Mouse (Mus musculus) right cerebral cortex, postnatal 36 days (tissue): ENCODE data around the gene Sdccag8.
"Not testable (repeated sequence)": the region's sequence is repeated elsewhere in the genome, so short reads cannot be mapped to it uniquely, and the experiment has no call there.

Experiments
- DNase-seq, 2 experiments: peaks; one replicate each; pipeline ENCODE4 v3.0.0; 2022; ENCODE audit warnings: low spot score in 2 of 2, mixed read lengths in 1 of 2

Sdccag8 gene

DNA sequence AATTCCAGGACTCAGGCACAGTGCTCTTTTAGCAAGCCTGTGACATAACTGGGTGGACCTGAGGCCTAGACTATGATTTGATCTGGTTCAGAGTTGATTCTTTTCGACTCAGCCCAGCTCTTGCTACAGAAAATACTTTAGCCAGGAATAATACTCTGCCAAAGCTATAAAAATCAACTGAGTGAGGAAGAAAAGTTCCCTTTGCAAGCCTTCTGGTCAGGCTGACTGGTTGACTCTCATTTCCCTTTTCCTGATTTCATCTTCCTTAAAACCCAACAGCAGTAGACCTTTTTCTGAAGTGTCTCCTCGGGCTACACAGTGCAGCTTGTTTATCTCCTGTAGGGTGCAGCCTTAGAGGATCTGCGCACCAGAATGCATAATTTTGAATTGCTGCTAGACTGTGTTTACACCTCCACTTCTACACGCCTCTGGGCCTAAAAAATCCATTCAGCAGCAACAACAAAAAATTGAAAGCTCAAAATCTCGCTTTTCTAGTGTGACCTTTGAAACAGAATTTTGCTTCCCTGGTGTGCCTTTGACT is 13.6 kb downstream of the Sdccag8 start:
- no peak for DNase-seq

DNA sequence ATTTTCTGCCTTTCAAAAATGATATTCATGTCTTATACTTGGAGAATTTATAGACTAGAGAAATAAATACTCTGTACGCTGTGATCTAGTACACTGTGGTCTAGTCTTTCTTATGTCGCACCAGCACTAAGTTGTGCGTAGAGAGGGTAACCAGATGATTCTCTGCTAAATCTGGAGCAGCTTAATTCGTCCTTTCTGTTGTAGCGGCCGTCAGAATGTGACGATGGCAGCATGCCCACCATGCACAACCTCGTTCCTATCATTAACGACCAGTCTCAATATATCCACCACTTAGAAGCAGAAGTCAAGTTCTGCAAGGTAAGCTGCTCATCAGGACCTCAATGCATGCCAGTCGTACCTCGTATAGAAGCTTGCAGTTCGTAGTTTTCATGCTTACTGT is 14.2 kb downstream of the Sdccag8 start:
- DNase-seq, result no peak

DNA sequence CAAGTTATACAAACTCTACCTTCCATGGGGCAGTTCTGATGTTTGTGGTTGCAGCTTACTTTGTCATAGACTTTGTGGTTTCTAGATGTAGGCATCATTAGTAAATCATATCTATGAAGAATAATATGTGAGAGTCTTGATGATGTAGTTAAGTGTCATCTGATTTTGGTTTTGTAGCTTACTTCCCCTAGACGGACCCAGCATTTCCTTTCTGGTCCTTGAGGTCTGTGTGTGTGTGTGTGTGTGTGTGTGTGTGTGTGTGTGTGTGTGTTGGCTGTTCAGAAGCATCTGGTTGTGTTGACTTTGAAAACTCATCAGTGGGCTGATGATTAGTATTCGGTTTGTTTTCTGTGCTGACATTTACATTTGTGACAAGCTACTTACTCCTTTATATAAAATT is 17.6 kb downstream of the Sdccag8 start:
- no peak for DNase-seq

GRCm38 (mm10) chr1:176832607-176833006 is 18.1 kb downstream of the Sdccag8 start:
- no peak for DNase-seq

GRCm38 (mm10) chr1:176833257-176833656 is 18.8 kb downstream of the Sdccag8 start:
- DNase-seq, result no peak

DNA sequence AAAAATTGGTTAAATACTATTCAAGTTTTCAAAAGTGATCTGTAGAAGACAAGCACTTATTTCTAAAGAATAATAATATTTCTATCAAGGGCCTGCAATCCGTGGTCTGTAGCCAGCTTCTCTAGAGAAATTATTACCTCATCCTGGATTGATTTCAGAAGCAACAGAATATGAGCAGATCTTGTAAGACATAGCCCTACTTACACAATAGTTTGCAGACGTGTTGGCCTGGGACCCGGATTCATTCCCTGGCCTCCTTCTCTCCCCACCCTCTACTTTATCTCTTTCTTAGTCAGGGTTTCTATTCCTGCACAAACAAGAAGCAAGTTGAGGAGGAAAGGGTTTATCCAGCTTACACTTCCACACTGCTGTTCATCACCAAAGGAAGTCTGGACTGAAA is 19.5 kb downstream of the Sdccag8 start:
- DNase-seq, result no peak

GRCm38 (mm10) chr1:176834880-176835279 is 20.4 kb downstream of the Sdccag8 start:
- no peak for DNase-seq

DNA sequence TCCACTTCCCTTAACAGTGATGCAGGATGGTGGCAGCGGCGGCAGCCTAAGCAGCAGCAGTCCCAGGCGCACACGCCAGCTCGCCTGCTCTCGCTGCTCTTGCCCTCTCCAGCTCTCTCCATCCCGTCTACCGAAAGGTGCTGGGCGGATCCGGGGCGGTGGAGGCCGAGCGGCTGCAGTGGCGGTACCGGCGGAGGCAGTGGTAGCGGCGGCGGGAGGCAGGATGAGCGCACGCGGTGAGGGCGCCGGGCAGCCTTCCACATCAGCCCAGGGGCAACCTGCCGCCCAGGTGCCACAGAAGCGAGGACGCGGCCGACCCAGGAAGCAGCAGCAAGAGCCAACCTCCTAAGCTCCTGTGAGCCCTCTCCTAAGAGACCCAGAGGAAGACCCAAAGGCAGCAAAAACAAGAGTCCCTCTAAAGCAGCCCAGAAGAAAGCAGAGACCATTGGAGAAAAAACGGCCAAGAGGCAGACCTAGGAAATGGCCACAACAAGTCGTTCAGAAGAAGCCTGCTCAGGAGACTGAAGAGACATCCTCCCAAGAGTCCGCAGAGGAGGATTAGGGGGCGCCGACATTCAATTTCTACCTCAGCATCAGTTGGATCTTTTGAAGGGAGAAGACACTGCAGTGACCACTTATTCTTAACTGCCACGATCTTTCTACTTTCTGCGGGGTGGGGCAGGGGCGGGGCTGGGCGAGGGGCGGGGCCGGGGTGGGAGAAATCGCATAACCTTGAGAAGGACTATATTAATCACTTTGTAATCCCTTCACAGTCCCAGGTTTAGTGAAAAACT is 21.2 kb downstream of the Sdccag8 start:
- no peak for DNase-seq

- not testable (repeated sequence) for DNase-seq
Measured at GRCm38 (mm10) chr1:176836562-176836961, 22.1 kb downstream of the Sdccag8 start.

DNA sequence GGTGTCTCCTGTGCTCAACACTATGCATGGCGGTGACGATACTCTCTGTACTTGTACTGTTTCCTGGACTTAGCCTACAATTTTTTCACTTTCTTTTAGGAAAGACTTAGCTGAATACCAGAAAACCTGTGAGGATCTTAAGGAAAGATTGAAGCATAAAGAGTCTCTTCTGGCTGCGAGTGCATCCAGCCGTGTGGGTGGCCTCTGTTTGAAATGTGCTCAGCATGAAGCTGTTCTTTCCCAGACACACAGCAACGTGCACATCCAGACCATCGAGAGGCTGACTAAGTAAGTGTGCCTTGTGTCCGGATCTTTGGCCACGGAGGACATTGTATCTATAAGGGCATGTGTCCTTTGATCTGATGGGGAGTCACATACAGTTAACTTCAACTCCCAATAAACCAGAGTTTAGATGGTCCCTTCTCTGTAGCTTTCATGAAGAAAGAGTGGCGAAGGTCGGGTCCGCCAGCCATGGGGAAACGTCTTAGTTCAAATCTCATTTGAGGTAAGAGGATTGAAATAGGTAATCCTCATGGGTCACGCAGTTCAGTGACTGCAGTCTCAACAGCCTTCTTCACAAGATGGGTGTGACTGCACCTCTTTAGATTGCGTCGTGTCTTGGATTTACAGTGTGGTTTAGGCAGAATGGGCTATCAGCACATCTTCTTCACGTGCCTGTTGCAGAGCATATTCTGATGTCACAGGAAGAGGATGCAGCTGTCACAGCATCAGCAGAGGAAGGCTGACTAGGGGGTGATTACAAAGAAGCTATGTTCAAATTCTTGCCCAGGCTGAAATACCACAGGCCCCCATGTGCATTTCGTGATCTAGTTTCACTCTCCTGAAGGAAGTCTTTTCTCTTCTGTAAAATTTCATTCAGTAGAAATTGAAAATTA is 30.9 kb downstream of the Sdccag8 start:
- DNase-seq, result peak in 1 of 2 experiments; percentile 40

- DNase-seq, result no peak
Measured at GRCm38 (mm10) chr1:176847118-176847859, 32.8 kb downstream of the Sdccag8 start.

- no peak for DNase-seq
Measured at GRCm38 (mm10) chr1:176848613-176849290, 34.3 kb downstream of the Sdccag8 start.

DNA sequence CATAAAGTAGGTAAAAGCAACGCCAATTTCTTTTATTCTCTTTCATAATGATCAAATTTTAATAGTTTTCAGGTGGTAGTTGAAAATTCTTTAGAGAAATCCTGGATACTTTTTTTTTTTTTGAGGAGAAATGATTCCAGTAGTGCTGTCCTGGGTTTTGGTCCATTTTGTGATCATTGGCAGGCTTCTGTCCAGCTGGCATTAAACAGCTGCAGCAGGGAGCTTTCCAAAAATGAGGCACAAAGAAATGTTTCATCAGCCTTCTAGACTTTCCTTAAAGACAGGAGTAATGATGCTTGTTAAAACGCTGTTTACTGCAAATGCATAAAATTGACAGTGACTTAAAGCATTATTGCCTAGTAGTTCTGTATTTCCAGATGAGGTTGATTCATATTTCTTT is 34.9 kb downstream of the Sdccag8 start:
- DNase-seq, result no peak

DNA sequence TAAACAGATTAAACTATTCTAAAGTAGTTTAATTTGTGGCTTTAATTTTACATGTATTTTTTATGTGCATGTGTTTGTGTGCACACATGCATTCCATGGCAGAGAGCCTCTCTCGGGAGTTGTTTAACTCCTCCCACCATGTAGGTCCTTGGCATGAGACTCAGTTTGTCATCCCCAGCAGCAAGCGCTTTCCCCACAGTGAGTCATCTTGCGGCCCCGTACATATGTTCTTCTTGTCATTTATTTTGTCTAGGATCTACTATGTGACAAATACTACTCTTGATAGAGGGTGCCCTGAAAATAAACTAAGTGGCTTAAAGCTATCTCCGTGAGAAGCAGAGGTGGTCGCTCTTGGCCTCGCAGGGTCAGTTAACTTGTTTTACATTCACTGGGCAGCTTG is 36.9 kb downstream of the Sdccag8 start:
- no peak for DNase-seq

DNA sequence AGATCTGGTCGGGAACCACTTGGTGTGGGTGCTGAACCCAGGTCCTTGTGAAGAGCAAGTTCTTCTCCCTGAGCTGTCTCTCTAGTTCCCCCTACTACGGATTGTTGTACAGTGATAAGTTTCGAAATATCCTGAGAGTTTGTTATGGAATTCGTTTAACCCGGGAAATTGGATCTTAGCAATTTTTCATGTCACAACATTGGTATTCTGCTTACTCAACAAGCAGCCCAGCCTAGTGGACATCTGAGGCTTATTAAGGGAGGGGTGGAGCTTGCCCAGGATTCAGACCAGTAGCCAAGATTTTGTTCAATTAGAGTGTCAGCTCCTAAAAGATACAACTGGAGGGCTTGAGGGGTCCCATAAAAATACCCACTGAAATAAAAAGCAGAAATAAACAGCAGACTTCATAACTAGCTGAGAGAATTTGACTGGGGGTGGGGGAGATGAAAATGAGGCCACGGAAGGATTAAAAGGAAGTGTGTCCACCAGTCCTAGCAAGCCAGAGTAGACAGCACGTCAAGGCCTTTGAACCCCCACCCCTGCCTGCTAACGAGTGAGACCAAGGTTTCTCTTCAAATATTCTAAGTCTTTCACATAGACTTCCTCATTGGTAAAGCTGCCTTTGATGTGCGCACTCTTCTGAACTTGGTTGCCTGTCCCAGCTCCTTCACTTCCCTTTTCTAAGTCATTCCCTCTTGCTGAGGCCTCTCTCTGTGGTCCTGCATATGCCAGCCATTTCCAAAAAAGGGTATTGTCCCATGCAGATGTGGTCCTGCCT is 38.5 kb downstream of the Sdccag8 start:
- DNase-seq, result no peak

GRCm38 (mm10) chr1:176861981-176862644 is 47.7 kb downstream of the Sdccag8 start:
- peak in 1 of 2 experiments; percentile 38 for DNase-seq

GRCm38 (mm10) chr1:176870501-176870900 is 56.0 kb downstream of the Sdccag8 start:
- DNase-seq, result no peak

DNA sequence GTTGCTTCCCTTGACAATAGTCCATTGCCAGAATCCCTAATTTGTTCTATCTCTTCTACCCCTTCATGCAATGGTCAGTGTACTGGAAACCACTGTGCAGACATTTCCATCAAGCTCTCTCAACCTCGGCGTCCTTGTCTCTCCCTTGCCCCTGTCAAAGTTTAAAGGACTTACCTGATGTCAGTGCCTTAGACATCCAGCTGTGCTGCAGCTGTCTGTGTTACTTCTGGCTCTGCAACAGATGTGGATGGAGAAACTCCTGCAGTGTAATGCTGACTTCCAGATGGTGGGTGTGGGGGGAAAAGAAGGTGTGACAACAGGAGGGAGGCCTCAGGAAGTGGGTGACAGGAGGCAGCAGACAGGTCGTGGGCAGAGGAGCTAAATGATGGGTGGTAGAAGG is 57.5 kb downstream of the Sdccag8 start:
- no peak for DNase-seq

GRCm38 (mm10) chr1:176873463-176873862 is 59.0 kb downstream of the Sdccag8 start:
- DNase-seq, result no peak

DNA sequence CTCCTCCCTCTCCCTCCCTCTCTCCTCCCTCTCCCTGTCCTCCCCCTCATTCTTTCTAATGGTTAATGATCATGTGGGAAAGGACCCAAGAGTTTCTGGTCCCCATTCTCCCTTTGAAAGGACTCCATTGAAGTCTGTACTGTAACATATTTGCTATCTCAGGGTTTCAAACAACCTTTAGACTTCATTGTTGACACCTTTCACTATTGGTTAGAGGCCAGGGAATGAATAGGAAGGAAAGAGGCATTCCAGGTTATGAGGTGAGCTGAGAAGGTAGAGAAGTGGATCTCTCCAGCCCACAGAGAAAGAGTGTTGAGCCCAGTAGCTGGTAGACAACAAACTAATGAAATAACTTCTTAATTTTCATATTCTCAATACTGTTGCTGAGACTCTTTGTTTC is 59.7 kb downstream of the Sdccag8 start:
- no peak for DNase-seq
